Mouse (Mus musculus): ENCODE results near the gene Tbx3.

Gene Tbx3

DNA sequence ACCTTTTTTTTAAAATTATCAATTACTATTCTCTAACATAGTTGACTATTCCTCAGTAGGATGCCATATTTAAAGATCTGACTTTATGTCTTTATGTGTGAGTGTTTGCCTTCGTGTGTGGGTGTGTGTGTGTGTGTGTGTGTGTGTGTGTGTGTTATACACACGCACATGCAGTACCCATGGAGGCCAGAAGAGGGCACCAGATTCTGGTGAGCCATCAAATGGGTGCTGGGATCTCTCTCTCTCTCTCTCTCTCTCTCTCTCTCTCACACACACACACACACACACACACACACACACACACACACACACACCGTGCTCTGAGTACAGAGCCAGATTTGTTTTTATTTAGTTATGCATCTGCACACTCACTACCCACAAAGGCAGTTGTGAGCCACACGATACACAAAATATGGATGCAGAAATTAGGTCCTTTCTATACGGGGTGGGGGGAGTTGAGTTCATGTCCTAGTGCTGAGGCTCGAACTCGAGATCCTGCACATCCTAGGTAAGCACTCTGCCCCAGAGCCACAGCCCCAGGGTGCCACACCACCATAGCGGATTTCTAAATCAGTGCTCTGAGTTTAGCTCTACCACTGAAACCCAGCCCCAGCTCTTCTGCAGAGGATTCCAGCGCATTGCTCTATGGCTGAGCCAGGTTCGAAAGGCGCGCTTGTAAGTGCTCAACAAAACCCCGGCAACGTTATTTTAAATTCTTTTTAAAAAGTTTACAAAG lies 38.5 kb downstream of the Tbx3 start:
- DNase-seq, result no peak

DNA sequence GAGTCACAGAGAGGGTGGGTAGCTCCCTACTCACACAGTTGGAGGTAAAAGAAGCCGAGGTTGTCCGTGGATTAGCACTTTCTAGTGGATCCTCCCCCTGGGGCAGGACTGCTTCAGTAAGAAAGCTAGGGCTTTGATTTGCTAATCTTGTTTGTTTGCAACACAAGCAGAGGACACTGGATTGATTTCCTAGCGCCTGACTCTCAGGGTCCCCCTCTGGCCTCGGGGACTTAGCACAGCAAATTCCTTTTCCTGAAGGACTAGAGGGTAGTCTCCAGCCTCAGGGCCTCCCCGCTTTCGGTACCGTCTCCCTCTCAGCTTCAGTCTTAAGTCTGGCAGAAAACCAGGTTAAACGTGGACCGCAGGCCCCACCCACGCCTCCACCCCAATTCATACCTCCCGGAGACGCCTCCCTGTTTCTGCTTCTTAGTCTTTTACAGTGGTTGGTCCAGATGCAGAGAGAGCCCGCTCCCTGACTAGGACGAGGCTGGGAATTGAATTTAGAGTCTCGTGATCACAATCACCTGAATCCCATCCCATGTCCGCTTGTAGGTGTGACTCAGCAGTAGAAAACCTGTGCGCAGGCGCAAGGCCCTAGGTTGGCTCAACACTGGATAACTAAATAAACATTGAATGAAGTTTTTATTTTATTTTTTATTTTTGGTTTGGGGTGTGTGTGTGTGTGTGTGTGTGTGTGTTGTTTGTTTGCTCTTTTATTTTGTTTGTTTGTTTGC lies 39.5 kb downstream of the Tbx3 start:
- no peak for DNase-seq

DNA sequence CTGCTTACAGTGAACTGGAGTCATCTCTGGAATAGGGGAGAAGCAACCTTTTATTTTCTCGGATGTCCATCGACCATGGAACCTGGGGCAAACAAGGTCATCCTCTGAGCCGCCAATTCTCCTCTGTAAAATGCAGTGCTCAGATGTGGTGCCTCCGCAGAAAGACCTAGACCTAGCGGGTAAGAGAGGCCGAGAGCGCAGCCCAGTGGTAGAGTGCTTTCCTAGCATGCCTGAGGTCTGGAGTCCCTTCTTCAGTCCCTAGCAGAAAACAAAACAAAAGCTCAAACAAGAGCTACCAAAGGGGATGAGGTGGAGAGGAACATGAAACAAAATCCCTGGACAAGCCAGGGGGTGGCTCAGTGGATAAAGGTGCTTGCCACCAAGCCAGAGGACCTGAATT lies 40.3 kb downstream of the Tbx3 start:
- DNase-seq, result no peak

DNA sequence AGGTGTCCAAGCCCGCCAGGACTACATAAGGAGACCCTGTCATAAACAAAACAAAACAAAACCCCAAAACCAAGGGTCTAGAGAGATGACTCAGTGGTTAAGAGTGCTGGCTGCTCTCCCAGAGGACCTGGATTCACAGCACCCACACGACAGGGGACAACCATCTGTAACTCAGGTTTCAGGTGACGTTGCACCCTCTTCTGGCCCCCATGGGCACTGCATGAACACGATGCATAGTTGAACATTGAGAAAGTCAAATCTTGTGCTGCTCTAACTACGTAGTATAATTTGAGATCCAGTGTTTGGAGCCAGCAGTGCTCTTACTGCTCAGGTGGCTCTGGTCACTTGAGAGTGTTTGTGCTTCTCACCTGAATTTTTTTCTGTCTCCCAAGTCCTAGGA lies 41.2 kb downstream of the Tbx3 start:
- no peak for DNase-seq

DNA sequence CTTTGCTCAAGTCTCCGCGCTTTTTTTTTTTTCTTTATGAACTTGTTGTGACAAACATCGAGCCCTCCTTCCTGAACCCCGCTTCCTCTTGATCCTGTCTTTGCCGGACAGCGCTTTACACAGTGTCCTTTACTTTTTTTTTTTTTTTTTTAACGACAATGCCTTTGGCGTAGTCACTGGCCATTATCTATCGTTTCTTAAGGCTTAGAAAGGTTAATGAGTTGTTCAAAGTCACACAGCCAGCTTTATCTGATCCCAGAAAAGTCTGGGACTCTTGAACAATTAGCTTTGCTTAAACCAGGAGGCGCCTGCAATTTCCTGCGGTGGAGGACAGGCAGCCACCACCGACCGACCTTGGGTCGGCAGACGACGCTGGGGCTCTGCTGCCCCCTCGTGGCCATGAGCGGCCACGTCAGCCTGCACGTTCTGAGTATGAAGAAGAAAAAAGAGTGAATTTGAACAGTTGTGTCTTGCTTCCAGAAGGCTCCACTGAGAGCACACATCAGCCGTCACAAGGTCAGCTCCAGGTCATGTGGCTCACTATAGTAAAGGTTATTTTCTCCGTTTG lies 42.3 kb downstream of the Tbx3 start:
- peak; percentile 65 to 76 for DNase-seq

DNA sequence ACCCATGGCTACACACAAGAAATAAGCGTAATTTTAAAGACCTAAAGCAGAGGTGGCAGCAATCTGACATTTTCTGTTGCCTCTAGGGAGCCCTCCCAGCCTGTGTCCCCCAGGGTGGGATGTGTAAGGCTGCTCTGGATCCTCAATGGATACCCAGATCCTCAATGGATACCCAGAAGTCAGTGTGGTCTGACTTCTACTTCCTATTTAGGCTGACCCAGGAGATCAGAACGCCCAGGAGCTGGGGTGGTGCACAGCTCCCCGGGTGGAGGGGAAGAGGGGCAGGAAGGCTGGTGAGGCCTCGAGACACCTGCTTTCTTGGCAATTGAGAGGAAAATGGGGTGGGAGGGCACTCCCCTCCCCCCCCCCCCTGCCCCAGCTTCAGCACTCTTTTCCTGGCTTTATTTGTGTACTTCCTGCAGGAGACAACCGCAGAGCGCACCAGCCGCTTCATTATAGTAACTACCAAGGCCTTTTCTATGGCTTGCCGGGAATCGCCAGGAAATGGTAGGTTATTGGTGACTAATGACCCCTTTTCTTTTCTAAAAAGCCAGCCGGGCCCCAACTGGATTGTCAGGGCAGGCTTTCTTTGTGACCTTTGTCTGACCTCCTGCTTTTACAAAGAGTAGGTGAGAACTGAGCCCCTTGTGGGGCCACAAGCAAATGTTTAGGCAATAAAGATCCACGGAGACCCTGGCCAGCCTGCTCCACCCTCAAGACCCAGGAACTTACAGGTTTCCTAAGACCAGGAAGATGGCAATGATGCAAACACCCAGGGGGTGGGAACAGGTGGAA lies 50.2 kb downstream of the Tbx3 start:
- DNase-seq, result no peak

DNA sequence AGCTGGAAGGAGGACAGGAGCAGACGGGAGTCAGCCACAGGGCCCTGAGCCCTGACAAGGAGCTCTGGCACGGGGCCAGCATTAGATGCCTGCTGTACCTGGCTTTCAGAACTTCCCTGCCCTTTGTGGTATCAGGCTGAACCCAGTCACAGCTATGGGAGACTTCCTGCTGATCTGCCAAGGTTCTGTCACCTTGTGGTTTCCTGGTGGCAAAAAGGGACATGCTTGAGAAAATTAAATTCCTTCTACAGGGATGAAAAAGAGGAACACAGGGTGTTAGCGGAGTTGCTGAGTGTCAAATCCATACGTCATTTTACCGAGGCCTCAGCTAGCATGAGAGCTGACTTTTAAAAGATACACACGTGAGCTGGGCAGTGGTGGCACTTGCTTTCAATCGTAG lies 62.5 kb downstream of the Tbx3 start:
- DNase-seq, result no peak

Measured in lung, adult 18-20 months (tissue).